Mouse (Mus musculus) ES-E14 (cell line): ENCODE results near the gene Gm7247. TPM values are rescaled to one million over a fixed set of nuclear protein-coding genes. Genes with fewer than 3 reads are reported as not detected.

ENCODE experiments used
- DNase-seq: peaks from one replicate; pipeline ENCODE4 v3.0.0-alpha.2; 2013; ENCODE audit warnings: low read depth, low spot score
- H3K27ac ChIP-seq: 2 replicates; pipeline ENCODE4 v1.5.1; 2012; ENCODE audit warnings: low read depth, mild to moderate bottlenecking, low read length, moderate library complexity, mixed read lengths; ENCODE audit not compliant: poor library complexity, insufficient read depth, severe bottlenecking
- H3K36me3 ChIP-seq: 2 replicates; pipeline ENCODE4 v1.6.1; 2012; ENCODE audit warnings: mild to moderate bottlenecking, low read length, moderate library complexity, mixed read lengths; ENCODE audit not compliant: control insufficient read depth, poor library complexity, insufficient read depth, severe bottlenecking
- H3K4me1 ChIP-seq, 2 experiments: fragments of 150-350 bp in 1 of 2; sonication (generic) in 1 of 2; 2 replicates each; pipeline ENCODE4 v1.6.1; 2012; ENCODE audit warnings: low read length in 2 of 2, mild to moderate bottlenecking in 1 of 2, mixed read lengths in 1 of 2; ENCODE audit not compliant: control insufficient read depth in 2 of 2, insufficient read depth in 2 of 2, poor library complexity in 1 of 2
- H3K4me3 ChIP-seq, 2 experiments: fragments of 150-350 bp in 1 of 2; sonication (generic) in 1 of 2; 2 replicates each; pipeline ENCODE4 v1.5.1; 2012; ENCODE audit warnings: low read length in 2 of 2, low read depth in 1 of 2, mild to moderate bottlenecking in 1 of 2, mixed read lengths in 1 of 2; ENCODE audit not compliant: insufficient read depth in 1 of 2, poor library complexity in 1 of 2, severe bottlenecking in 1 of 2
- H3K9ac ChIP-seq: 2 replicates; pipeline ENCODE4 v1.6.1; 2012; ENCODE audit warnings: low read depth, mild to moderate bottlenecking, low read length, mixed read lengths; ENCODE audit not compliant: poor library complexity, insufficient read depth, severe bottlenecking
- H3K9me3 ChIP-seq: fragments of 150-350 bp; sonication (generic); 2 replicates; pipeline ENCODE4 v1.6.1; 2012; ENCODE audit warnings: low read depth, mild to moderate bottlenecking, low read length; ENCODE audit not compliant: control insufficient read depth, insufficient read depth
- CHD2 ChIP-seq: IDR thresholded peaks from 2 replicates; pipeline ENCODE4 v1.6.1; 2014; ENCODE audit warnings: mild to moderate bottlenecking, low read depth, low read length, inconsistent platforms
- HCFC1 ChIP-seq: IDR thresholded peaks from 2 replicates; pipeline ENCODE4 v1.6.1; 2012; ENCODE audit warnings: low read length, inconsistent platforms, borderline replicate concordance; ENCODE audit not compliant: insufficient read depth
- MAFK ChIP-seq: IDR thresholded peaks from 2 replicates; pipeline ENCODE4 v1.6.1; 2014; ENCODE audit warnings: mild to moderate bottlenecking, low read depth, low read length, inconsistent platforms; ENCODE audit not compliant: insufficient read depth
- ZC3H11A ChIP-seq: IDR thresholded peaks from 2 replicates; pipeline ENCODE4 v1.6.1; 2012; ENCODE audit warnings: low read depth, mild to moderate bottlenecking, inconsistent platforms, low read length, borderline replicate concordance
- ZNF384 ChIP-seq: IDR thresholded peaks from 2 replicates; pipeline ENCODE4 v1.6.1; 2012; ENCODE audit warnings: low read depth, low read length, inconsistent platforms
- in situ Hi-C, 2 experiments: fragments of 600-800 bp; cut with MboI; formaldehyde crosslinking; loops; one replicate each; pipeline ENCODE4 v1.15.1; 2025; ENCODE audit warnings: low sequenced_read_pairs in 2 of 2, inconsistent platforms in 1 of 2; ENCODE audit not compliant: unreplicated experiment in 2 of 2
- total RNA-seq: library from RNA; depleted of rRNA; stranded (reverse); fragments of 300-350 nt; gene quantifications from 2 replicates; pipeline ENCODE4 v1.2.3, GENCODE M21; 2012

The Gm7247 gene
- total RNA-seq, 1 experiment, result not detected

DNA sequence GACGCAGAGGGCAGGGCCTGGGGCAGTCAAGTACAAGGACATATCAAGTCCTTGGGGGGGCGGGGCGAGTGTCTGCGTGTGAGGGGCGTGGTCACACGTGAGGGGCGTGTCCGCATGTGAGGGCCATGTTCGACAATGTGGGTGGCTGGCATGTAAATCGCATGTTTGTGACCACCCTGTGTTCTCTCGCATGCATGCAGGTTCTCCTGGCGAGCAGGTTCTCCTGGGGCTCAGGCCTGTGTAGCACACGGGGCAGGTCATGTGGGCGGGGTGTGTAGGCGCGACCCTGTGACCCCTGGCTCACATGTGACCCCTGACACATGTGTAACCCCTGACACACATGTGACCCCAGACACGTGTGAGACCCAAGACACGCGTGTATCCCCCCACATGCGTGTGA, 21.2 kb downstream of the Gm7247 start:
- no peak for TF ChIP-seq HCFC1
- no peak for TF ChIP-seq ZNF384
- no peak for TF ChIP-seq ZC3H11A
- TF ChIP-seq CHD2, result no peak
- no peaks in the 10 kb centered on the region for H3K36me3 ChIP-seq
- H3K4me1 ChIP-seq, result no peaks in the 10 kb centered on the region
- no peak overlapping the region for H3K27ac ChIP-seq
- no peak overlapping the region for H3K4me3 ChIP-seq
- DNase-seq, result no peak
- in situ Hi-C loops, result no loop called here
- no peaks in the 10 kb centered on the region for H3K9me3 ChIP-seq
- H3K9ac ChIP-seq, result no peak overlapping the region

- no peaks in the 10 kb centered on the region for H3K9me3 ChIP-seq
These were observed 22.8 kb downstream of the Gm7247 start for GRCm38 (mm10) chr14:51384351-51384750.

DNA sequence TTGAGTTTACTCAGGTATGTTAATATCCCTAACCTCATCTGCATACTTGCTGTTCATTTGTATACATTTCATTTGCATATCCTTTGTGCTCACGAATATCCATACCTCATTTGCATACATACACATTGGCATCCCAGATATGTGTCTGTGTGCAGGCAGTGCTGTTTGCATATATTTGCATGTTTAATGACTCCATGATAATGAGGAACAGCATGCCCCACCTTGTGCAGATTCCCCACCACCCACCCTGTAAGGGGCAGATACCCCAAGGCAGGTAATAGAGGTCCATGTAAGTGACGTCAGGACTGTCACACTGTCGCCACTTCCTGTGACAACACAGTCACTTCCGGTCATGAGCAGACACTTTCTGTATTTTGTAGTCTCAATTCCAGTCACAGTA, 24.2 kb downstream of the Gm7247 start:
- Histone ChIP-seq H3K27ac (no peak overlapping the region), H3K36me3 (no peaks in the 10 kb centered on the region), H3K4me3 (no peak overlapping the region), H3K9ac (no peak overlapping the region), H3K4me1 (no peaks in the 10 kb centered on the region), H3K9me3 (no peaks in the 10 kb centered on the region)
- no peak for DNase-seq
- in situ Hi-C loops, result no loop called here
- TF ChIP-seq ZC3H11A, result no peak
- no peak for TF ChIP-seq HCFC1

More at GRCm38 (mm10) chr14:51384351-51384750, 22.8 kb downstream of the Gm7247 start:
- H3K4me3 ChIP-seq, result no peak overlapping the region
- H3K36me3 ChIP-seq, result no peaks in the 10 kb centered on the region
- no peak overlapping the region for H3K9ac ChIP-seq
- in situ Hi-C loops, result no loop called here
- no peak for TF ChIP-seq ZNF384
- no peak for TF ChIP-seq CHD2
- TF ChIP-seq MAFK, result no peak
- no peak for TF ChIP-seq HCFC1
- TF ChIP-seq ZC3H11A, result no peak
- DNase-seq, result no peak
- H3K27ac ChIP-seq, result no peak overlapping the region
- no peaks in the 10 kb centered on the region for H3K4me1 ChIP-seq

DNA sequence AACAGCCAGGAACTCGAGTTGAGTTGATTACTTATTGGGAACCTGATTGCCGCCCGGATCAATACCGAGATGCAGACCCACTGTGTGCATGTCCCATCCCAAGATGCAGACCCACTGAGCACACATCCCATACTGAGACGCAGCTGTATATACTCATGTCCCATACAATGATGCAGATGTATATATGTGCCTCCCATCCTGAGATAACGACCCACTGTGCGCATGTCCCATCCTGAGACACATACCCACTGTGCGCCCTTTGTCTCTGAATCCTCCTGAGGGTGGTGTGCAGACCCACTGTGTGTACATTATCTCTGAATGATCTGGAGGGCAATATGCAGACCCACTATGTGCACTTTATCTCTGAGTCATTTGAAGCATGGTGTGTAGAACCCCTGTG, 26.2 kb downstream of the Gm7247 start:
- DNase-seq, result peak; percentile 6
- no peaks in the 10 kb centered on the region for H3K4me1 ChIP-seq
- no peaks in the 10 kb centered on the region for H3K9me3 ChIP-seq
- H3K4me3 ChIP-seq, result no peak overlapping the region
- no peak overlapping the region for H3K9ac ChIP-seq
- no peak for TF ChIP-seq ZC3H11A
- TF ChIP-seq HCFC1, result no peak
- no peak for TF ChIP-seq MAFK
- TF ChIP-seq CHD2, result no peak
- no peak for TF ChIP-seq ZNF384
- no peaks in the 10 kb centered on the region for H3K36me3 ChIP-seq
- no peak overlapping the region for H3K27ac ChIP-seq
- in situ Hi-C loops, result no loop called here

- no peak overlapping the region for H3K4me3 ChIP-seq
- peak; percentile 17 for DNase-seq
- no peaks in the 10 kb centered on the region for H3K4me1 ChIP-seq
- in situ Hi-C loops, result no loop called here
- H3K9ac ChIP-seq, result no peak overlapping the region
- no peaks in the 10 kb centered on the region for H3K36me3 ChIP-seq
- TF ChIP-seq CHD2 (no peak), ZC3H11A (no peak), ZNF384 (no peak), HCFC1 (no peak)
- H3K9me3 ChIP-seq, result no peaks in the 10 kb centered on the region
- no peak overlapping the region for H3K27ac ChIP-seq
These were observed 26.7 kb downstream of the Gm7247 start for GRCm38 (mm10) chr14:51388222-51388621.
